Mouse (Mus musculus) heart, adult 8-10 months (tissue): ENCODE measurements around the gene Psd. TPM values are rescaled to one million over a fixed set of nuclear protein-coding genes. Genes with fewer than 3 reads are reported as not detected.

Experiments
- DNase-seq: peaks from one replicate; pipeline ENCODE4 v3.0.0; 2022; ENCODE audit warnings: low spot score
- total RNA-seq, 4 experiments: library from RNA; stranded (reverse); gene quantifications; 2 replicates each; pipeline ENCODE4 v1.2.4; 2022

Gene Psd
- total RNA-seq, 4 experiments from 2014 or later: 0.35 to 0.86 (median 0.53) TPM

- no peak for DNase-seq
Measured at GRCm38 (mm10) chr19:46321101-46321943, 5.6 kb downstream of the Psd start.

DNA sequence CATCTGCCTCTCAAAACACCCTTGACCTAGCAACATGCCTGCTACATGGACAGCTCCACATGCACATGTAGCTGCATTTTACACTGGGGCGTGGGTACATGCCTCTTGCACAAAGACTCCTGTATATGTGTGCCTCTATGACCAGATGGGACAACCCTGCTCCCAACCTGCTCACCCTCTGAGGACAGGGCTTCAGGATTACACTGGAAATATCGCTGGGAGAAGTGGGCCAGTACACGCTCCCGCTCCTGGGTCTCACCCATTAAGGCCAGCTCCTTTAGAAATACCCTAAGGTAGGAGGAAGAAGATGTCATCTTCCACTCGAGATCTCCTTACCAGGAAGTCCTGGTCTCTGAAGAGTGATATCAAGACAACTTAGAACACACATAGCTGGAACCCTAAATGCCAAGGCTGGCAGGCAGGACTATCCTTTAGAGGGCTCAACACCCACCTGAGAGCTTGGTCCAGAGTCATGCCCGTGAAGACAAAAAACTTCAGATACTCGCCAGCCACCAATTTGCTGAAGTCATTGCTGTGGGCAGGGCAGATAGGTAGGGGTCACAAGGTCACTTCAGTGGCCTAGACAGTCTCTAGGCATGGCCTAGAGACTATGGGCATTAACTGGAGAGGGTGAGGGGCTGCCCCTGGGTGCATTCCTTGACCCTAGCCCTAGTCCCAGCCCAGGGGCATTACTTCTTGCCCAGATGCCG, 6.7 kb downstream of the Psd start:
- no peak for DNase-seq

DNA sequence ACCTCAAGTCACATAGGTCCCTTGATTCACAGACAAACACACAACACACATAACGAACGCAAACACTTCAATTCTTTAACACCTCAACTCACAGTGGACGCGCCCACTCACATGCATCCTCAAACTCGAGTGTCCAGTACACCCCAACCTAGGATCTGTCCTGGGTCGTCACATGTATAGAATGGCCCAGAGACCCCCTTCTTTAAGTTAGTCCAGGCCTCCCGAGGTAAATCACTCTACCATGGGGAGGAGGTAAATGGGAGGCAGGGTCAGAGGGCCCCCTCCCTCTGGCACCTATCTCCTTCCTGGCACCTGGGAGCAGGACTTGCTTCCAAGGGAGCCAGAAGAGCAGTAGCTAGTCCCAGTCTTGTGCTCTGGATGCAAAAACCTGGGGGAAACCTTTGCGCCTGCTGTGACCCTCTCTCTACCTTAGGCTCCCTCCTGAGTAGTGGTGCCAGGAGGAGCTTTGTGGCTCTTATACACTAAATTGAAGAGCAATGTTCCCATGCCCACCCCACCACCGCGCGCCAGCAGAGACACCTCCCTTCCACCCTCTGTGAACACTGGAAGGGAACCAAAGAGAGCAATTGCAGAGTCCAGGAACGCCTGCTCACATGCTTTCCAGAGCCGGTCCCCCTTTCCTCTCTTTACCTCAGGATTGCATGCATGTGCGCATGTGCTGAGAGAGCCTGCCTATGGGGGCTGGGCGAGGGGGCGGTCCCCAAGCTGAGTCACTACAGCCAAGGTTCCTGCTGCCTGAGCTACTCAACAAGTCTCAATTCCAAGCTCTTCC, 8.2 kb downstream of the Psd start:
- no peak for DNase-seq

DNA sequence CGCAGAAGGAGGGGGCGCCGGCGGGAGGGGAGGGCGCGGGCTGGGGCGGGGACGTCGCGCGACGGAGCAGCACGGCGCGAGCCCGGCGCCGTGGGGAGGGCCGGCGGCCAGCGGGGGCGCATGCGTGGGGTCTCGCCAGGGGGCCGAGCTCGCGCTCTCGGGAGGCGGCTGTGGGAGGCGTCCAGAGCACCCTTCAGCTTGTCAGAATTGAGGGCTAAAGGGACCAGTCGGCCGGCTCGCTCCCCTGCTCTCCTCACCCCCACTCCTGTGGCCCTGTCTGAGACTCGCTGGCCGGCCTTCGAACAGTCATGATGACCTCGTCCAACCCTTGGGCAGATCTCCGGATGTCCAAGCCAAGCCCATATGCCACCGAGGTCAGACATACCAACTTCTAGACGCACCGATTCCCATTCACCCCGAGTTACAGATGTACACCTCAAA, 8.9 kb downstream of the Psd start:
- DNase-seq: no peak

- DNase-seq: no peak
Measured at GRCm38 (mm10) chr19:46317546-46317885, 9.4 kb downstream of the Psd start.

GRCm38 (mm10) chr19:46316846-46317545, 10.0 kb downstream of the Psd start:
- no peak for DNase-seq

GRCm38 (mm10) chr19:46315752-46316610, 11.0 kb downstream of the Psd start:
- DNase-seq: no peak

- DNase-seq: no peak
Measured at GRCm38 (mm10) chr19:46314872-46315742, 11.8 kb downstream of the Psd start.

DNA sequence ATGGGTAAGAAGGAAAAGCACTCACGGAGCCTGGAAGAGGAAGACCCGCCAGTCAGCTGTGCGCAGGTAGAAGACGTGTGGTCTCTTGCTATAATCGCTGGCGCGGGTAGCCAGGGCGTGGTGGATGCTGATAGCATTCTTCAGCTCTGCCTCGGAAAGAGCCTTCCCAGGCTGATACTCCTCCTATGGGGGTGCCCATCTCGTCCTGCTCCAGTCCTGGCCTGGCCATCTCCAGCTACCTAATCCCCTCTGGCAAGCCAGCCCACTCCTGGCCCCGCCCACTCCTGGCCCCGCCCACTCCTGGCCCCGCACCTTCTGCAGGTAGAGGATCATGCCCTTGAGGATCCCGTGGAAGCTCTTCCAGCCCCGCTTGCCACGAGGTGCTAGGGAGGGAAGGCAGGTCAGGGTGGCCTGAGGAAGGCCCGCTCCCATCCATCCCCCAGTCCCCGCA, 12.8 kb downstream of the Psd start:
- DNase-seq: no peak

DNA sequence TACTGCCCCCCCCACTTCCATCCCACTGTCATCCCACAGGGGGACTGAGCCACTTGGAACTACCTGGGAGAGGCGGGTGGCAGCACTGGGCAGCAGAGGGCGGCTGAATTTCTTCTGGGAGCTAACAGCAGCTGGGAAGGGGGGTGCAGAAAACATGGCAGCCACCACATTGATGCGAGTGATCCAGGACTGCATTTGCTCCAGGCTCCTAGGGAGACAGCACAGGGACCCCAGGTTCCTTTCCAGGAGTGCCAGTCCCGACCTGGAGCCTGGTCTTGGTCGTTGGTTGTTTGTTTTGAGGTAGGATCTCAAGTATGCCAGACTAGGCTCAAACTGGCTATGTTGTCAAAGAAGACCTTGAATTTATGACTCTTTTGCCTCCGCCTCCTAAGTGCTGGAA, 13.4 kb downstream of the Psd start:
- DNase-seq: no peak

DNA sequence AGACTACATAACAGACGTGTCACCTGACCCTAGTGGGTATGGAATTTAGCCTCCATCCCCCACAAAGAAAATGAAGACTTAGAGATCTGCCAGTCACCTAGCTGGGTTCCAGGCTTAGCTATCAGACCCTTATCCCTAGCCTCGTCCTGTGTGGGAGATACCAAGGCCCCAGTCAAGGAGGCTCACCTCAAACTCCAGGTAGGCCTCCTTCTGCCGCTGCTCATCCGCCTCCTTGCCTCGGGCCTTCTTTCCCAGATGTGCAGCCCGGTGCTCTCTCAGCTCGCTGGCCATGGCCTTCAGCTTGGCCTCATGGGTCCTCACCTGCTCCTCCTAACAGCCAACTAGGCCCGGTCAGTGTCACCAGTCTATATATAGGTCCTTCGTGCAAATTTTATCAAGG, 13.8 kb downstream of the Psd start:
- DNase-seq: no peak

DNA sequence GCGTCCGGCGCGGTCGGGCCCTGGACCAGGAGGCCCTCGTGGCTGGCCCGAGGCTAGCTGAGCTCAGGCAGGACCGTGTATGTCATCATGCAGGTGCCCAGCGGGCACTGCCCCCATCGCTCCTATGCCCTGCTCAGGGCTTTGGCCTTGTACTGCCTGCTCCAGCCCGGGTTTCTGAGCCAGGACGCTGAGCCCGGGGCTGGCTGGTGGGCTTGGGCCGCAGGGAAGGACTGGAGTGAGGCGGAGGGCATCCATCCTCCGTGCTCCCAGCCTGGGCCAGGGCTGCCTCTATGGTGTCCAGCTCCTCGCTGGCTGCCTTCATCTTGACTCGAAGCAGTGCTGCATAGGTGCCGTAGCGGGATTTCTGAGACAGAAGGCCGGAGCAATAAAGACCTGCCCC, 14.4 kb downstream of the Psd start:
- DNase-seq: no peak

DNA sequence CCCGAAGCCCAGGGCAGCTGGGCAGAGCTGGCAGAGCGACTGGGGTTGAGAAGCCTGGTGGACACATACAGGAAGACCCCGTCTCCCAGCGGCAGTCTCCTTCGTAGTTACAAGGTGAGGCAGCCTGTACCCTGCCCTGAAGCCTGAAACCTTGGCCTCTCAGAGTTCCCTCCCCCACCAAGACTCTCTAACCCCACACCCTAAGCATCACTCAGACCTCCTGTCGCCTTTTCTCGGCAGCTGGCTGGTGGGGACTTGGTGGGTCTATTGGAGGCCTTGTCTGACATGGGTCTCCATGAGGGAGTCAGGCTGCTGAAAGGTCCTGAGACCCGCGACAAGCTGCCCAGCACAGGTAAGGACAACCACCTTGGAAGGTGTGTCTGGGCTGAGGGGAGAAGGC, 15.6 kb downstream of the Psd start:
- DNase-seq: no peak

GRCm38 (mm10) chr19:46310312-46310865, 16.6 kb downstream of the Psd start:
- no peak for DNase-seq

DNA sequence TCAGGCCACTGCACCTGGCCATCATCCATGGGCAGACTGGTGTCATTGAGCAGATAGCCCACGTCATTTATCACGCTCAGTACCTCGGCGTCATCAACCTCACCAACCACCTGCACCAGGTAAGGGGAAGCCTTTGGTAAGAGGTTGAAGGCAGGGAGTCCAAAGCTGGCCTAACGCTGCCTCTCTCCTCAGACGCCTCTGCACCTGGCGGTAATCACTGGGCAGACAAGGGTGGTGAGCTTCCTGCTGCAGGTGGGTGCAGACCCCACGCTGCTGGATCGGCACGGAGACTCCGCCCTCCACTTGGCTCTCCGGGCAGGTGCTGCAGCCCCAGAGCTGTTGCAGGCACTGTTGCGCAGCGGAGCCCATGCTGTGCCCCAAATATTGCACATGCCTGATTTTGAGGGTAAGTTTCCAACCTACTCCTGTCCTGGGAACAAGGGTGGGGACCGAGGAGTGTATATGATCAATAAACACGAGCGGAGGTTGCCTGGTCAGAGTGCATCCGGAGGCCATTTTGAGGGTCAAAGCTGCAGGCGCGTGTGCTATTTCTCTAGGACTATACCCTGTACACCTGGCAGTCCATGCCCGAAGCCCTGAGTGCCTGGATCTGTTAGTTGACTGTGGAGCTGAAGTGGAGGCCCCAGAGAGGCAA, 17.2 kb downstream of the Psd start:
- DNase-seq: no peak

GRCm38 (mm10) chr19:46308706-46309435, 18.1 kb downstream of the Psd start:
- peak; percentile 67 for DNase-seq

- DNase-seq: no peak
Measured at GRCm38 (mm10) chr19:46308303-46308702, 18.7 kb downstream of the Psd start.

DNA sequence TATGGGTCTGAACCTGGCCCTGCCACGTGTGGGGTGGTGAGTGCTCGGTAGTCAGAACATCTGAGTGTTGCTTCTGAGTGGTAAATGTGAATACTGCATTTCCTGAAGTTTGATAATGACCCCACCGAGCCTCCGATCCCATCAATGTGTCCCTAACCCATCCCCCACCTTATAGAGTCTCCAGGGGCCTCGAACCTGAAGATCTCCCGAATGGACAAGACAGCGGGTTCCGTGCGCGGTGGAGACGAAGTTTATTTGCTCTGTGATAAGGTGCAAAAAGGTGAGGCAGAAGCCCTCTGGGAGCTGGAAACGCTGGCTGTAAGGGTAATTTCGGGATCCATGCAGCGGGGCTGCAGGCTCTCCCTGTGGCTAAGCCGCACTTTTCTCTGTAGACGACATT, 19.2 kb downstream of the Psd start:
- DNase-seq: no peak
